Mouse (Mus musculus): ENCODE results near the gene Trappc6a.

The Trappc6a gene

GRCm38 (mm10) chr7:19523757-19524419, 15.7 kb downstream of the Trappc6a start:
- DNase-seq (ENCODE audit: low read depth, low spot score), result peak; percentile 75

GRCm38 (mm10) chr7:19524420-19525104, 16.4 kb downstream of the Trappc6a start:
- no peak for DNase-seq (ENCODE audit: low read depth, low spot score)

DNA sequence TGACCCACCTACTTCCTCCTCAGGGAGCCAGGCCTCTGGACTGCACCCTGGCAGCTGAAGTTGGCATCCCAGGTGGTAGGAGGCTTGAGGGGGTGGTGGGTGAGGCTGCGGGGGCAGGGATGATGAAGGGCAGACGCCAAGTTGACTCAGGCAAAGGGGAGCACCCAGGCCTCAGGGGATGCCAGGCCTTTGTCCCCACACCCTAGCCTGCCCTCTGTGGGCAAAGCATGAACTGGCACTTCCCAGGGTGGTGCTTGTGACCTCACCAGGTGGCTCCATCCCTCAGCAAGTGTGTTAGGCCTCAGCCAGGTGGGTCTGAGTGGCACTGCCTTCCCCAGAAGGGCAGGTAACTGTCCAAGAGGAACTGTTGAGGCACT, 16.9 kb downstream of the Trappc6a start:
- DNase-seq (ENCODE audit: low read depth, low spot score), result no peak

DNA sequence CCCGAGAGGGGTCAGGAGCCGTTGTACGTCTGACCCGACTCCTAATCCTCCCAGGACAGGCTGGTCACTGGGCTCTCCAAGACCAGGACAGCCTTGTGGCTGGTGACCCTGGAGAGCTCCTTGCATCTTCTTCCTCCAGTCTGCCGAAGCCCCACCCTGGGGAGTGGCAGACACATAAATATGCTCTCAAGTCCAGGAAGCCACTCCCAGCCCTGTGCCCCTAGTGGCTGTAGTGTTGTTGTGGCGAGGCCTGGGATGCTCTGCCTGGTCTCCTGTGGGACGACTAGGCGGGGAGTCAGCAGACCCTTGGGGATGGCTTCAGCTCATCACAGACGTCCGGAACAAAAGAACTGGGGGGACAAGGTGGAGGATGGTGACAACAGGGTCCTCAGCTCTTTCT, 22.9 kb downstream of the Trappc6a start:
- DNase-seq (ENCODE audit: low read depth, low spot score), result peak; percentile 82

DNA sequence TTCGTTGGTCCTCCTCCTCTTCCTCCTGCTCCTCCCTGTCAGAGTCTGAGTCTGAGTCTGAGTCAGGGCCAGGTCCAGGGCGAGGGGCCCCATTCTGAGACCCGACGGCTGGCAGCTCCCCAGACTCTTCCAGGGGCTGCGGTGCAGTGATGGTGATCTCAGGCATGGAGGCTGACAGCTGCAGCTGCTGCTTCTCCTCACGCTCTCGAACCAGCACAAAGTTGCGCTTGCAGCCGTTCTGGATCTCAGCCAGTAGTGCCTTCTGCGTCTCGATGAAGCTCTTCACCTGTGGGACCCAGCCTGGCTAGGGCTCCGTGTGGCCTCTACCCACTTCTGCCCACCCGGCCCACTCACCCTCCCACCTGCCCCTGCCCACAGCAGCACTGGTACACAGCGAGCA, 24.0 kb downstream of the Trappc6a start:
- no peak for DNase-seq (ENCODE audit: low read depth, low spot score)

DNA sequence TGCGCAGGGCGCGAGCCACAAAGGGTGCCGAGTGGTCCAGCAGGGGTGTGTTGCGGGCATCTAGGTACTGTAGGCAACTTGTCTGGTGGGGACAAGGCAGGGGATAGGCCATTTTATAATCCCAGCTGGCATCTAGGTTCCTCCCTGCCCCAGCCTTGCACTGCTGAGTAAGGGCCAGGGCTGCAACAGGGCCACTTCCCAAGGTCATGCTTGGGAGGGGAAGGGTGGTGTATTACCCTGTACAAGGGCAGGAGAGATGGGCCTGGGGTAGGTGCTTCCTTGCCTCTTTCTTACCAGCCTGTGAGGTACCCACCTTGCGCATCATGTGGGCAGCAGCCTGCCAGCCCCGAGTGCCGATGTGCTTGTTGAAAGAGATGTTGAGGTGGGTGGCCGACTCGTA, 26.5 kb downstream of the Trappc6a start:
- no peak for DNase-seq (ENCODE audit: low read depth, low spot score)

DNA sequence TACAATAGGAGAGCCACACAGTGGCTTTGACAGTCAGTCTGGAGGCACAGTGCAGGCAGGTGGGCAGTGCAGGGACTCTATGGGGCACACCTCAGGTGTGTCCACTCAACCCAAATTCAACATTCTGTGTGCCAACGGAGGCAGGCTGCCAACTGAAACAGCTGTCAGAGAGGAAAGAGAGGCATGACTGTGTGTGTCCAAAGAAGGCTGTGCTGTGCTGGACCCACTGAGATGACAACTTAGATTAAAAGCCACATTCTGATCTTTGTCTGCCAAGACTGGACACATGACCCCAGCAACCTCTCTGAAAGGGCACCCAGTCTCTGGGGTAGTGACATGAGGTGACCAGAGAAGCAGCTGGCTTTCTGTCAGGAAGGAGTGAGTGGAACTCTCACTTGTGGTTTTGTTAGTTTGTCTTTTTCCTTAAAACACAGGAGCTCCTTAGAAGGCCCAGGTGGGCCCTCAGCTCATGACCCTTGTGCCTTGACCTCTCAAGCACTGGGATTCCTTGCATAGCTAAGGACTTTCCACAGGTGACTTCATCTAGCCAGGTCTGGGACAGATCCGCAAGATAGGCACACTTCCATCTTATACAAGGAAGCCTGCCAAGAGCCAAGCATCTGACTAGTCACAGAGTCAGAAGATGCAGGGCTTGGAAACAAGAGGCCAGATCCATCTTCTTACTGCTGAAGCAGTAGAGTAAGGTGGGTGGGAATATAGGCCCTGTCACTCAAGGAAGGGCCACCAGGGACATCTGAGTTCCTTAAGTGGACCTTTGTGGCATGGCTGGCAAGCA, 32.8 kb downstream of the Trappc6a start:
- no peak for DNase-seq (ENCODE audit: low read depth, low spot score)

DNA sequence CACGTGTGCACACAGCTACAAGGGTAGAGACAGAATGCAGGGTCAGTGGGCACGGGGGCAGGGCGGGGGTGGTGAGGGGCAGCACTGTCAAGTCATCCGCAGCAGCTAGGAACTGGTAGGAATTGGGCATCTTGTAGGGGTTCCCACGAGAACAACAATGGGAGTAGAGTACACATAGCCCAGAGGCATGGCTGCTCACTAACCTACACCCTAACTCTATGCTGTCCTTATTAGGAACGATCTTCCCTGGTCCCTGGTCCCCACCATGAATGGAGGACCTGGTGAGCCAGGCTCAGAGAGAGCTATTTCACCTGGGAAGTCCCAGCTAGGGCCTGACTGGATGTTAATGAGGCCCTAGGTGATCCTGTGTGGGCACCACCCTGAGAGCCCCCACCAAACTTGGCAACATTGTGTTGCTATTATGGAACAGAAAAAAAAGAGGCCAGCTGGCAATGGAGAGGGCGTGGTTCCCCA, 33.5 kb downstream of the Trappc6a start:
- no peak for DNase-seq (ENCODE audit: low read depth, low spot score)

GRCm38 (mm10) chr7:19542155-19542691, 34.0 kb downstream of the Trappc6a start:
- DNase-seq (ENCODE audit: low read depth, low spot score), result no peak

DNA sequence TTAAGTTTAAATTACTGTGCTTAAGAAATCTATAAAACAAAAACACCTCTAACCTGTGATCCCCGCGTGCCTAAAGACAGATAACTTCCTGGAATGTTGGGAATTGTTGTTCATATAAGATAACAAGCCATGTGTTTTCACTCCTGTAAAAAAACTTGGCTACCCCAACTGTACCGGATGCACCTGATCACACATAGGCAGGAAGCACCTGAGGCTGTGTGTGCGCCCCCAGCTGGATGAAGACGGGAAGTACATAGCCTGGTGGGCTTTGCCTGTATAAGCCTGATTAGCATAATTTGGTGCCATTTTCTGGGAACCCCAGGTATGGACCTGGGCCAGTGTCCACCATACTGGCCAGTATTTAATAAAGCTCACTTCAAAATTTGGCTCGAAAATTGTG, 35.4 kb downstream of the Trappc6a start:
- peak; percentile 39 for DNase-seq (ENCODE audit: low read depth, low spot score)

DNA sequence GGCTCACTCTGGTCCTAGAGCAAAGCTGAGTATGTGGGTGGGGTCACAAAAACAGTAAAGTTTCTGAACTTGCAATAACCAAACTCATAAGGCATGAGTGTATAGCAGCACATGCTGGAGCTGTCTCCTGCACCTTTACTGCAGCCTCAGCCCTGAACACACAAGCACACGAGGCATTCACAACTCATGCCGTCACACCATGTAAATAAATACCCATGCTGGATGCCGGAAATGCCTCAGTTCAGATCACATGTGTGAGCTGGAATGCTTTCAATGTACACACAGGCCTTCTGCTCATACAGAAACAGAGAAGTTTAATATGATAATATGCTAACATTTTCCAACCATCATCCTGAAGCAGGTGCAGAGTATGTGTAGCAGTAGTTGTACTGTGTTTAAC, 37.8 kb downstream of the Trappc6a start:
- DNase-seq (ENCODE audit: low read depth, low spot score), result no peak

DNA sequence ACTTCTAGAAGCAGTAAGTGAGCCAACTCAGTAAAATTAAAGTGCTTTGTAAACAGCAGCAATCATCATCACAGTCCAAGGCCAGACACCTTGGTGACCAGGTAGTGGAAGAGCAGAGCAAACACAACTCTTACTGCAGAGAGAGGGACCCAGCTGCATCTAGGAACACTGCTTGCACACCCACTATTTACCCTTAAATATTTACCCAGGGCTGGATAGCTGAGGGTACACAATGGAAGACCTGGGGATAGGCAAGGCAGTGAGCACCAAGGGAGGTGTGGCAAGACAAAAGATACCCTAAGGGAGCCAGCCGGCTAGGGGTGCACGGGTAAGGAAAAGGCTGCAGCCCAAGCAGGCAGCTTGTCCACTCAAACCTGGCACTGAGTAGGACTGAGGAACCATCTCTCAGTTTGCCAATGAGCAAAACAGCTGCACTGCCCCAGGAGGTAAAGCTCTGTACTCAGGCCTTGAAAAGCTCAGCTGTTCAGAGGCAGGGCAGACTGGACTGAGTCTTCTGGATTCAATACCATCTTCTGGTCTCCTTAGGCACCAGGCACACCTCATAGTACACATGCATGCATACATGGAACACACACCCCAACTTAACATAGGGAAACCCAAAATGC, 39.3 kb downstream of the Trappc6a start:
- DNase-seq (ENCODE audit: low read depth, low spot score), result no peak

- no peak for DNase-seq (ENCODE audit: low read depth, low spot score)
Measured at GRCm38 (mm10) chr7:19549394-19549793, 41.2 kb downstream of the Trappc6a start.

- no peak for DNase-seq (ENCODE audit: low read depth, low spot score)
Measured at GRCm38 (mm10) chr7:19551634-19552033, 43.4 kb downstream of the Trappc6a start.

- no peak for DNase-seq (ENCODE audit: low read depth, low spot score)
Measured at GRCm38 (mm10) chr7:19552443-19552842, 44.2 kb downstream of the Trappc6a start.

DNA sequence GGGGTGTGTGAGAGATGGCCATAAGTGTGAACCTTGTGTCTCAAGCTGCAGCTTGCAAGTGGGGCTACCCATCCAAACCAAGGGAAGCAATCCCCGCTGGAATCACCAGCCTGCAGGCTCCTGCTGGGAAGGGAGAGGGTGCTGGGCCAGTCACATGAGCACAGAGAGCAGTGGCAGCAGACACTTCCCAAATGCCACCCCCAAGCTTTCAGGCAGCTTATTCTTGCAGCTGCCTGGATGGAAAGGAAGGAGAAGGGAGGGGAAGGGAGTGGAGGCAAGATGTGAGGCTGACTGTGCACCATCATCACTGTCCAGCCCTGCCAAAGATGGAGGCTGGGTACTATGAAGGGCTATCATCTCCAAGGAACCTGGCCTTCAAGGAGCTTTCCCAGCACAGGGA, 46.0 kb downstream of the Trappc6a start:
- DNase-seq (ENCODE audit: low read depth, low spot score), result no peak

DNA sequence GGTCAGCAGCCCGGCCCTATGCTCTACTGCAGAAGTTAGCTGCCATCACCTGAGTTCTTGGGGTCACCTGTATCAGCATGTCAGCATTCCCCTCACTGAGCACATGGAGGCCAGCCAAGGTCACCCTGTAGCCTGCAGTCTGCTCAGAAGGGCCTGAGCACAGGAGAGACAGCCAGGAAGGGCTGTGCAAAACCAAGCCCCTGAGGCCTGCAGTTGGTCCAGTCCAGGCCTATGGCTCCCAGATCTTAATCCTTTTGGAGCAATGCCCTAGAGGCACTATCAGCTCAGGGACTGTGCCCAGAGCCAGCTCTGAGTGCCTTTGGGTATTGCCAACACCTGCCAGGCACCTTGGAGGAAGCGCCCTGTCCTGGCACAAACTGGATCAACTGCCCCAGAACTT, 48.9 kb downstream of the Trappc6a start:
- no peak for DNase-seq (ENCODE audit: low read depth, low spot score)

DNA sequence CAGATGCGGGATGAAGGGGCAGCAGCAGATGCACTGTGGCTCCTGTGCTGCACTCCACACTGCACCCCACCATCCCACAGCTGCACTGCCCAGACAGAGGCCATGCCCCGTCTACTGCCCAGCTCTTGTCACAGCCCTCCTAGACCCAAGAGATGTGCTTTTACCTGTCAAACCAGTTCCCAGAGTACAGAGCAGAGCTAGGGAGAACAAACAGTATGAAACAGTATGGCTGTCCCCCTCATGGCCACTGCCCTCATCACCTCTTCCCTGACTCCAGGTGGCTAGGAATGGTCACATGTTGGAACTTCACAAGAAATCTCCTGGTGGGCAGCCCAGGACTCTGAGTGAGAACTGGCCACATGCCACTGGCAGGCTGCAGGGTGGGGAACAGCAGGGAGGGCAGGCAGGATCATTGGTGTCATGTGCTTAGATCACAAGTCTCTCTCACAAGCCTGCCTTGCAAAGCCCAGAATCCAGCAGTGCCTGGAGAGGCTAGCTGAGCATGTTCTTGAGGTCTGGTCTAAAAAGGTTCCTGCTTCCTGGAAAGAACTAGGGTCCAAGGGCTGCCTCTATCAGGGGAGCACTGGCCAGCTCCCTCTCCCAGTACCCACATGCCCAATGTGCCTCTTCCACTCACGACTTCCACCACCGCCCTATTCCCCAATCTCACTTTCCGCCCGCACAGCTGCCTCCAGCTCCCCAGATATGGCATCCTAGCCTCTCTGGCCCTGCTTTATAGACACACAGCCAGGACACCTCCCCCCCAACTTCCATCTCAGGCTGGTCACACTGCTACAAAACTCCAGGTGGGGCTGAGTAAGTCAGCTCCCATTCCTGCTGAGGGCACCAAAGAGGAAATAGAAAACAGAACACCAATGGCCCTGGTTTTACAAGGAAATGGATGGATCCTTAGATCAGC, 50.0 kb downstream of the Trappc6a start:
- DNase-seq (ENCODE audit: low read depth, low spot score), result no peak

DNA sequence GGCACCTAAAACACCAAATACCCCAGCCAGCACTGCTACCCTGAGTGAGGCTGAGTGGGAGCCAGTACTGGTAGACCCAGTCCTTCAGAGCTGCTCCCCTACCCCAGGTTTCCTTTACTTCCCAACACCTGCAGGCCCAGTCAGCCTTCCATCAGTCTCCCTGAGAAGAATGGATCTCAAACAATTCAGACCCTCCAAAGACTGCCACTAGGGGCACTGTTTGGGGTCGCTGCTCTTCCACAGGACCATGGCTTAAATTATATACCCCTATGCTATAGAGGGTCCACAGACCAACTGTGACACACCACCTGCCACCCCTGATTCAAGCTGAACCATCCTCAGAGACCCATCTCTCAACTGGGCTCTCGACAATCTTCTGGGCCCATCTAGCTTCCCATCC, 50.8 kb downstream of the Trappc6a start:
- DNase-seq (ENCODE audit: low read depth, low spot score), result peak; percentile 66

DNA sequence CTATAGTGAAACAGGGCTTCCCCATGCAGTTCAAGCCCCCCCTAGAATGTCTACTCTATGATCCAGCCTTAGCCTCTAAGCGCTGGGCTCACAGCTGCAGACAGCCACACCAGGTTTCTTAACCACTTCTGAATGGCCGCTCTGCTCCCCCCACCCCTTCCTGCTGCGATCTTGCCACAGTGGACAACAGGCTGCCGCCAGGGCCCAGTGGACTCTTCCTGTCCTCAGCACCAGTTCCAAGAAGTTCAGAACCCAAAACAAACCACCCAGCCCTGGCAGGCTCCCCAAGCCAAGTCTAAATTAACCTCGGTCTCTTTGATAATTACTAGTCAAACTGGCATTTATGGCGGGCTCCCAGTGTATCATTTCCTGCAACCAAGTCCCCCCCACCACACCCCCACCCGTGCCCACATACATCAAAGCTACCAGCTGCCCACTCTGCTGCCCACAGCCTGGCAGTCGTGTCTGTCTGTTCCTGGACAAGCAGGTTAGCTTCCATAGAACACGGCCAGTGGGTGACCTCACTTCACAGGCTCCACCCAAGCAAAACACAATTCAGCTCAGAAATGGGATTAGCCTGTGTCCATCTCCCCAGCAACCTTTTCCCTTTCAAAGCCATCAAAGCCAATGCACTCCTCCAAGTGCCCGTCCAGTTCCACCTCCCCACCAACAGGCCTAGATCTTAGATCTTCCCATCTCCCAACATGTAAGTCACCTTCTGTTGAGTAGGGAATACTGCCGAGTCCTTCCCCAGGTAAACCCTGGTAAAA, 52.5 kb downstream of the Trappc6a start:
- no peak for DNase-seq (ENCODE audit: low read depth, low spot score)
